16 mouse cellular contexts compared by ENCODE assay signal in genomic region chr19:22071701-22072100, GRCm38 (mm10).
DNase-seq lines count a peak whose midpoint lies in the region; ATAC-seq and TF ChIP-seq lines count a peak whose summit lies in the region.
"Had no signal": no experiment of that assay in that cellular context is flagged by ENCODE, and none has a peak within 500 bp of the region (broad histone marks: within the 10 kb centered on the region; RNA-seq: fewer than 3 reads in every experiment).

No protein-coding gene starts in this region.

- H3K79me2 ChIP-seq in liver, adult 2 months (ENCODE audit: control insufficient read depth, insufficient read depth, low read length): no peaks in the 10 kb centered on the region

- ATAC-seq in liver, embryonic 11.5 days (replicated peaks; ENCODE audit: low FRiP score): no peak
- ATAC-seq in liver, embryonic 14.5 days (ENCODE audit: insufficient read depth): no peak
- ATAC-seq: midbrain, embryonic 16.5 days had no signal

- no peaks in the 10 kb centered on the region for H3K27me3 ChIP-seq in liver, adult 2 months (ENCODE audit: control insufficient read depth, insufficient read depth, low read length)
- H3K27me3 ChIP-seq in liver, embryonic 11.5 days (replicated peaks; ENCODE audit: control insufficient read depth, insufficient read depth, low read length): no peaks in the 10 kb centered on the region
- no peaks in the 10 kb centered on the region for H3K27me3 ChIP-seq in liver, embryonic 14.5 days (ENCODE audit: control insufficient read depth, insufficient read depth, low read length)
- H3K27me3 ChIP-seq: neural tube, embryonic 15.5 days had no signal

- H3K4me1 ChIP-seq in liver, adult 2 months (ENCODE audit: control insufficient read depth, insufficient read depth, low read length): no peaks in the 10 kb centered on the region
- H3K4me1 ChIP-seq in liver, embryonic 11.5 days (replicated peaks; ENCODE audit: control insufficient read depth, insufficient read depth, low read length): no peaks in the 10 kb centered on the region
- H3K4me1 ChIP-seq in ES-E14 (ENCODE audit: control insufficient read depth in 2 of 2, insufficient read depth in 2 of 2, low read length in 2 of 2, poor library complexity in 1 of 2): no peaks in the 10 kb centered on the region
- no peaks in the 10 kb centered on the region for H3K4me1 ChIP-seq in liver, embryonic 14.5 days (replicated peaks; ENCODE audit: control insufficient read depth in 2 of 2, insufficient read depth in 2 of 2, low read length in 1 of 2)
- H3K4me1 ChIP-seq: limb, embryonic 10.5 days; neural tube, embryonic 15.5 days had no signal

- peak; percentile 30; the same call in 1 of the 2 replicates for TF ChIP-seq CTCF in liver, adult 2 months (IDR thresholded peaks at IDR 0.05; ENCODE audit: low read depth, low read length)
- TF ChIP-seq CTCF in liver, embryonic 14.5 days (IDR thresholded peaks at IDR 0.05; ENCODE audit: low read depth): peak; percentile 46

- no peak overlapping the region for H3K4me2 ChIP-seq in liver, embryonic 11.5 days
- H3K4me2 ChIP-seq in liver, embryonic 14.5 days (ENCODE audit: low read depth): no peak overlapping the region
- H3K4me2 ChIP-seq: neural tube, embryonic 15.5 days had no signal

- no peak for TF ChIP-seq POLR2A in liver, adult 2 months (IDR thresholded peaks at IDR 0.05; ENCODE audit: extremely low read depth, insufficient read depth, low read length)

- TF ChIP-seq EP300 in liver, embryonic 14.5 days (IDR thresholded peaks at IDR 0.05; ENCODE audit: low read depth): no peak

- WGBS in liver, adult 2 months: 39% methylated on average over 3 of the region's 3 CpGs
- 33% methylated on average over 3 of the region's 3 CpGs for WGBS in liver, embryonic 11.5 days
- WGBS in liver, embryonic 14.5 days (ENCODE audit: insufficient replicate concordance): 32% methylated on average over 3 of the region's 3 CpGs

- no peak overlapping the region for H3K4me3 ChIP-seq in liver, adult 2 months (ENCODE audit: insufficient read depth, low read depth, low read length)
- H3K4me3 ChIP-seq in liver, embryonic 11.5 days (ENCODE audit: low read depth, low read length): no peak overlapping the region
- no peak overlapping the region for H3K4me3 ChIP-seq in ES-E14 (ENCODE audit: insufficient read depth in 1 of 2, low read depth in 1 of 2, low read length in 2 of 2, poor library complexity in 1 of 2, severe bottlenecking in 1 of 2)
- H3K4me3 ChIP-seq in liver, embryonic 14.5 days (ENCODE audit: insufficient read depth in 1 of 2, low read depth in 2 of 2, low read length in 2 of 2): no peak overlapping the region
- H3K4me3 ChIP-seq: erythroblast, embryonic 14.5 days; limb, embryonic 10.5 days; neural tube, embryonic 15.5 days had no signal

- peak; percentile 25 to 32 for DNase-seq in cerebellum, postnatal 10 days
- no peak for DNase-seq in cerebellum, adult 9-11 months
- no peak for DNase-seq in liver, adult 2 months (ENCODE audit: extremely low read depth, low read depth, low spot score)
- DNase-seq in liver, embryonic 11.5 days (ENCODE audit: low spot score): no peak
- peak; percentile 17 for DNase-seq in ES-E14 (ENCODE audit: low read depth, low spot score)
- no peak for DNase-seq in liver, embryonic 14.5 days (ENCODE audit: low read depth in 3 of 3, low spot score in 3 of 3)
- DNase-seq in right cerebral cortex, postnatal 36 days (ENCODE audit: low spot score in 2 of 2): no peak
- DNase-seq in layer of hippocampus, adult 11-12 months (ENCODE audit: low spot score): no peak
- DNase-seq: heart, postnatal 36 days; kidney, adult 18-20 months; layer of hippocampus, adult 9-11 months; lung, postnatal 10 days had no signal

- H3K27ac ChIP-seq in liver, adult 2 months (replicated peaks; ENCODE audit: insufficient read depth, low read depth, low read length): no peak overlapping the region
- no peak overlapping the region for H3K27ac ChIP-seq in liver, embryonic 11.5 days (ENCODE audit: low read depth, low read length)
- H3K27ac ChIP-seq in ES-E14 (ENCODE audit: insufficient read depth, low read depth, low read length, poor library complexity, severe bottlenecking): no peak overlapping the region
- H3K27ac ChIP-seq in liver, embryonic 14.5 days: no peak overlapping the region
- H3K27ac ChIP-seq: limb, embryonic 10.5 days; neural tube, embryonic 15.5 days had no signal

- H3K36me3 ChIP-seq in liver, adult 2 months (ENCODE audit: control insufficient read depth, insufficient read depth, low read length): no peaks in the 10 kb centered on the region
- H3K36me3 ChIP-seq in liver, embryonic 11.5 days (ENCODE audit: control insufficient read depth, insufficient read depth, low read length): no peaks in the 10 kb centered on the region
- H3K36me3 ChIP-seq in ES-E14 (ENCODE audit: control insufficient read depth, insufficient read depth, low read length, poor library complexity, severe bottlenecking): no peaks in the 10 kb centered on the region
- no peaks in the 10 kb centered on the region for H3K36me3 ChIP-seq in liver, embryonic 14.5 days (replicated peaks; ENCODE audit: control insufficient read depth, insufficient read depth, low read depth)
- H3K36me3 ChIP-seq: limb, embryonic 10.5 days; neural tube, embryonic 15.5 days had no signal

- H3K9me3 ChIP-seq in liver, embryonic 11.5 days (ENCODE audit: control insufficient read depth, low read length): no peaks in the 10 kb centered on the region
- no peaks in the 10 kb centered on the region for H3K9me3 ChIP-seq in ES-E14 (ENCODE audit: control insufficient read depth, insufficient read depth, low read depth, low read length)
- H3K9me3 ChIP-seq in liver, embryonic 14.5 days (ENCODE audit: control insufficient read depth, low read length): no peaks in the 10 kb centered on the region
- H3K9me3 ChIP-seq: limb, embryonic 10.5 days; neural tube, embryonic 15.5 days had no signal

- no peak overlapping the region for H3K9ac ChIP-seq in liver, adult 2 months (ENCODE audit: low read depth, low read length)
- no peak overlapping the region for H3K9ac ChIP-seq in liver, embryonic 11.5 days (ENCODE audit: low read depth, low read length)
- no peak overlapping the region for H3K9ac ChIP-seq in ES-E14 (ENCODE audit: insufficient read depth, low read depth, low read length, poor library complexity, severe bottlenecking)
- no peak overlapping the region for H3K9ac ChIP-seq in liver, embryonic 14.5 days (replicated peaks)
- H3K9ac ChIP-seq: neural tube, embryonic 15.5 days had no signal

- in situ Hi-C loops in ES-E14 (cut with MboI; ENCODE audit: low sequenced_read_pairs in 2 of 2, unreplicated experiment in 2 of 2): no loop called here

TF ChIP-seq in ES-E14, 5 proteins besides CTCF, POLR2A, EP300 and RAD21:
- no peak for TF ChIP-seq ZC3H11A (IDR thresholded peaks at IDR 0.05; ENCODE audit: borderline replicate concordance, low read depth, low read length)
- no peak for TF ChIP-seq CHD2 (IDR thresholded peaks at IDR 0.05; ENCODE audit: low read depth, low read length)
- no peak for TF ChIP-seq ZNF384 (IDR thresholded peaks at IDR 0.05; ENCODE audit: low read depth, low read length)

Comparison
In these comparisons a context has a peak if more than half of its experiments do, and no peak if none do; other contexts are left out.
1. DNase-seq: peak in cerebellum, postnatal 10 days (2 of 2) and ES-E14 (single experiment); none in cerebellum, adult 9-11 months (single experiment), liver, adult 2 months (single experiment), liver, embryonic 11.5 days (single experiment), liver, embryonic 14.5 days (0 of 3), right cerebral cortex, postnatal 36 days (0 of 2) and layer of hippocampus, adult 11-12 months (single experiment).